8 mouse cellular contexts compared by ENCODE assay signal in the genomic region with DNA sequence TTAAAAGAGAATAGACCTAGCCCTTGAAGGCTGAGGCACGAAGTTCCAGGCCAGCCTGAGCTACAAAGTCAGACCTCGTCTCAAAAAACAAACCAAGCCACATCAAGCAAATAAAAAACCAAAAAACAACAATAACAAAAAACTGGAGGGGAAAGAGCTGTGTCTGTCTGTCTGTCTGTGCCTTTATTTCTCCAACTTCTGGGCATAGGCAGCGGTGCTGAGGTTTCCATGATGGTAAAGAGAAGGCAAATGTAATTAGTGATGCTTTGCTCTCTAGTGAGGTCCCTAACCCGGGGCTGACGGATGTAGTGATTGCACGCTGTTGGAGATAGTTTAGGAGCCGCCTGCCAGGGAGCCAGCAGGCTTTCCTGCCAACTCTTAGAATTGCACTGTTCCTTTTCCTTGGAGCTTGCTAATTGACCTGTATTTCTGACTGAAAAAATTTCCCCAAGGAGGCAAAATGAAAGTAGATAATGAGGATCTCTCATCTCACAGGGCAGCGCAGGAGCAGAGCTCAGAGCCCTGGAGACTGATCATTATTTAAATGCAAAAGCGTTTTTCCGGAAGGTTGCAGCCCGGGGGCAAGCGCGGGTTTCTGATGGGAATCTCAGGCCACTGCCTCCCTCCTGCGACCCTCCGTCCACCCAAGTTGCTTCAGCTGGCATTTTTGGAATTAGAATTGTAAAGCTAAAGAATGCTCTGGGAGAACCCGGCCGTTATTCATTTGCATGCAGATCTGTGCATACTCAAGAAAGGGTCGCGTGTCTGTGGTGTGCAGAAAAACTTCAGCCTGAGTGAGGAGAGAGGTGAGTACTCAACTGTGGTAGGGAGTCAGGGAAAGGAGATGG. TPM values are rescaled to one million over a fixed set of nuclear protein-coding genes. Genes with fewer than 3 reads are reported as not detected.
DNase-seq lines count a peak whose midpoint lies in the region; ATAC-seq and TF ChIP-seq lines count a peak whose summit lies in the region.

No protein-coding gene starts in this region.

- no peak for TF ChIP-seq CTCF in liver, embryonic 14.5 days (IDR thresholded peaks at IDR 0.05; ENCODE audit: low read depth)

- H3K9me3 ChIP-seq in liver, embryonic 14.5 days (ENCODE audit: control insufficient read depth, low read length), result no peaks in the 10 kb centered on the region

- no peaks in the 10 kb centered on the region for H3K4me1 ChIP-seq in liver, embryonic 14.5 days (replicated peaks; ENCODE audit: control insufficient read depth in 2 of 2, insufficient read depth in 2 of 2, low read length in 1 of 2)

- no peak overlapping the region for H3K27ac ChIP-seq in liver, embryonic 14.5 days

- no peaks in the 10 kb centered on the region for H3K36me3 ChIP-seq in liver, embryonic 14.5 days (replicated peaks; ENCODE audit: control insufficient read depth, insufficient read depth, low read depth)

- WGBS in liver, embryonic 14.5 days (ENCODE audit: insufficient replicate concordance), result 17% methylated on average over 19 of the region's 19 CpGs

- H3K9ac ChIP-seq in liver, embryonic 14.5 days (replicated peaks), result no peak overlapping the region

- peak overlapping the region; percentile 4 to 18; a peak in 1 of 4 replicates for H3K4me3 ChIP-seq in liver, embryonic 14.5 days (ENCODE audit: insufficient read depth in 1 of 2, low read depth in 2 of 2, low read length in 2 of 2)

- H3K27me3 ChIP-seq in liver, embryonic 14.5 days (ENCODE audit: control insufficient read depth, insufficient read depth, low read length), result no peaks in the 10 kb centered on the region

- ATAC-seq in cerebellum, adult (ENCODE audit: insufficient number of reproducible peaks, low FRiP score, low TSS enrichment), result peak; percentile 49; the same call in 1 of the 2 replicates
- ATAC-seq in liver, embryonic 14.5 days (ENCODE audit: insufficient read depth), result no peak

- no peak for TF ChIP-seq EP300 in liver, embryonic 14.5 days (IDR thresholded peaks at IDR 0.05; ENCODE audit: low read depth)

- peak overlapping the region; percentile 49 for H3K4me2 ChIP-seq in liver, embryonic 14.5 days (ENCODE audit: low read depth)

- no peak for DNase-seq in cerebellum, adult 18-20 months
- peak; percentile 19 for DNase-seq in right cerebral cortex, adult 18-20 months
- no peak for DNase-seq in right cerebral cortex, adult 2 months (ENCODE audit: low spot score in 2 of 2)
- no peak for DNase-seq in liver, embryonic 14.5 days (ENCODE audit: low read depth in 3 of 3, low spot score in 3 of 3)
- no peak for DNase-seq in frontal cortex, adult 2 months (ENCODE audit: extremely low spot score in 1 of 2, low spot score in 1 of 2)
- DNase-seq in urinary bladder, postnatal 25 days (ENCODE audit: low spot score), result no peak
- no peak for DNase-seq in cerebellum, adult 9-11 months

RNA-seq across cellular contexts. Expression of a gene that starts 14.1 kb away (rescaled TPM):
- polyA plus RNA-seq in liver, embryonic 14.5 days (2012; rRNA removed), result 0.01 and 0.02 TPM in 2 replicates
- 0.13 TPM in 1 of 2 replicates, not detected in the other for polyA plus RNA-seq in liver, embryonic 14.5 days (2014; fragmentation: Nextera tagmentation; extraction: Ambion mirVana)
- 9.2 and 10.2 TPM in 2 replicates for polyA plus RNA-seq in frontal cortex, adult 2 months (2012; rRNA removed)

RNA-seq across cellular contexts. Expression of a gene that starts 49.1 kb away (rescaled TPM):
- 5.4 and 9.4 TPM in 2 replicates for polyA plus RNA-seq in liver, embryonic 14.5 days (2012; rRNA removed)
- polyA plus RNA-seq in liver, embryonic 14.5 days (2014; fragmentation: Nextera tagmentation; extraction: Ambion mirVana), result 11.7 and 13.9 TPM in 2 replicates
- polyA plus RNA-seq in frontal cortex, adult 2 months (2012; rRNA removed), result 29.3 and 30.3 TPM in 2 replicates

RNA-seq across cellular contexts. Expression of a gene that starts 51.4 kb away (rescaled TPM):
- 55.0 and 76.5 TPM in 2 replicates for polyA plus RNA-seq in liver, embryonic 14.5 days (2012; rRNA removed)
- polyA plus RNA-seq in liver, embryonic 14.5 days (2014; fragmentation: Nextera tagmentation; extraction: Ambion mirVana), result 110 and 137 TPM in 2 replicates
- polyA plus RNA-seq in frontal cortex, adult 2 months (2012; rRNA removed), result 174 and 189 TPM in 2 replicates
